Mouse (Mus musculus): ENCODE data around the gene Arhgap10.

Arhgap10 gene

DNA sequence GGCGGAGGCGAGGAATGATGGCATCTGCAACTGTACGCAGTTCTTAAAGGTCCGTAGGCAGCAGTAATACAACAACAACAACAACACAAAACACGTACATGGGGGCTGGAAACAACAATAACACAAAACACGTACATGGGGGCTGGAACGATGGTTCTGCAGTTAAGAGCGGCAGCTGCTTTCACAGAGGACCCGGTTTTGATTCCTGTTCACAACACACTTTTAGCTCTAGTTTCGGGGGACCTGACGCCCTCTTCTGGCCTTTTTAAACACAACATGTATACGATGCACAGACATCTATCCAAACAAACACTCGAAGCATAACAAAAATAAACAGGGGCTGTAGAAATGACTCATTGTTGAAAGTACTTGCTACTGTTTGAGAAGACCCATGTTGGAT lies 110.9 kb downstream of the Arhgap10 start:
- peak; percentile 49 for DNase-seq (ENCODE audit: low read depth, low spot score)

DNA sequence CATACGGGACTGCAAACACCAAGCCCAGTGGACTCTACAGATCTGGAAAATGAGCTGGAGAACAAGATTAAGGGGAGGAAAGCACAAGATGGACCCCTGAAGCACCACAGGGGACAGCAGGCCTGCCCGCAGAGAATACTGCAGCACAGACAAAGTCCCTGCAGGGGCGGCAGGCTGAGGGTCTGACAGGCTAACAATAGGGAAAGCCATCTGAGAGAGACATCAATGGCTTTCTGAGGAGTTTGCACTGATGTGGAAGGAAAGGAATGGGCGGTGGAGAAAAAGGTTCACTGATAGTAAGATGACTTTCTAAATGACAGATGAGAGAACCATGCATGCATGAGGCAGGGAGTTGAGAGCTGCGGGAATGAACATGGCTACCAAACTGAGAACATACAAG lies 111.3 kb downstream of the Arhgap10 start:
- DNase-seq (ENCODE audit: low read depth, low spot score), result no peak

DNA sequence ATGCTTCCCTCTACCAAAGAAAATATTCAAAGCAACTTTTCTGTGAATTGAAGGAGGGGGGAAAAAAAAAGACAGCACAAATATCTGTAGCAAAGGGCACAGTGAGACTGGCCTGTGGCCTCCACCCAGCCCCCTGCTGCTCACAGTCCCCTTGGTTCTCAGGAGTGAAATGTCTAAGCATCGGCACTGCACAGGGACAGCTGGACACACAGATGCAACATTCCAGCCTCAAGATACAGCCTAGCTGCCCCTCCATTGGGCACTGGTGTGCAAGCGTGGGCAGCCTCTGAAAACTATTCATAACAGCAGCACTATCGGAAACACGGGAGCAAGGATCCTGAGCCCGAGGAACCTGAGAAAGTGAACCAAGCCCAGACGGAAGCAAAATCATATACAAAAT lies 113.7 kb downstream of the Arhgap10 start:
- DNase-seq (ENCODE audit: low read depth, low spot score), result no peak

DNA sequence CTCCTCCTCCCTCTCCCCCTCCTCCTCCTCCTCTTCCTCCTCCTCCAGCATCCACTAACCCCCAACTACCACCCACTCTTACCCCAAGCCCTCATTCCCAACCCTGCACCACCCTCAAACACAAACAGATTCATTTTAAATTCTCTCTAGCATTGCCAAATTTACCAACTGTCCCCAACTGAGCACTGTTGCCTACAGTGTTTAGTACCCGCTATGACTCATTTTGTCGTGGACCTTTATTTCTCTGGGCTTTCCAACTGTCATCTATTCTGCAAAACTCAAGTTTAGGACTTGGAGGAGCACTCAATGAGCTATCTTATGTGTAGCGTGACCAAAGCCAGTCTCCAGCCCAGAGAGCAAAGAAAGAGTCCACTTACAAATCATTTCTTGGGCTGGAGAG lies 115.8 kb downstream of the Arhgap10 start:
- DNase-seq (ENCODE audit: low read depth, low spot score), result no peak

DNA sequence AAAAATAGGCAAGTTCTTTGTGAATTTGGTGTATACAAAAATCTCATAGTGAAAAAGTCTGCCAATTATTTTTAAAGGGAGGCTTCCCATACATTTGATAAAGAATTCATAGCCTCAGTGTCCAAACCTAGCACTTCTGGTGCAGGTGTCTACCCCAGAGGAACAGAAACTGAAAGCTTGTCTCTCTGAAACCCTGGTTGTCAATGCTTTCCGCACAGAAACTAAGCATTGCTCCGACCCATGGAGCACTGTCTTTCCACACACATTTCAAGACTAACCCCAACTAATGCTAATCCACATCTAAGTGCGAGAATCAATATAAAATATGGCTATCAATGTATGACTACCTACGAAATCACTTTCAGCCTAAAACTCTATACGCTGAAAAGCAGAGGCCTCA lies 116.6 kb downstream of the Arhgap10 start:
- no peak for DNase-seq (ENCODE audit: low read depth, low spot score)

DNA sequence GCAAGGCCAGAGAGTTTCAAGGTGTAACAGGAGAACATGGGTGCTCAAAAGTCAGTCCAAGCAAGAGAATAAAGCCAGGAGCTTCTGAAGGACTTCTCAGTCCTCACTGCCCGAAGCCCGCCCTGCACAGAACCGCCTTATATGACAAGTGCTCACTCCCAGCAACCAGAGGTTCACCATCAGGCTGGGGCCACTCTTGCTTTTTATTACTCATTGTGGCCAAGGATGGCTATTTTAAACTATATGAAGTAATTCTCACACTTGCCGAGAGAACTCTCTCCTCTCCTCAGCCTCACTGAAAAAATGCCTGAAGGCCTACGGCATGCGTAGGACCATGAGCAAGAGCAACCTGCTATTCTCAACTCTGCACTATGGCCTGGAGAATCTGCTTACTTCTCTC lies 133.7 kb downstream of the Arhgap10 start:
- DNase-seq (ENCODE audit: low read depth, low spot score), result no peak

DNA sequence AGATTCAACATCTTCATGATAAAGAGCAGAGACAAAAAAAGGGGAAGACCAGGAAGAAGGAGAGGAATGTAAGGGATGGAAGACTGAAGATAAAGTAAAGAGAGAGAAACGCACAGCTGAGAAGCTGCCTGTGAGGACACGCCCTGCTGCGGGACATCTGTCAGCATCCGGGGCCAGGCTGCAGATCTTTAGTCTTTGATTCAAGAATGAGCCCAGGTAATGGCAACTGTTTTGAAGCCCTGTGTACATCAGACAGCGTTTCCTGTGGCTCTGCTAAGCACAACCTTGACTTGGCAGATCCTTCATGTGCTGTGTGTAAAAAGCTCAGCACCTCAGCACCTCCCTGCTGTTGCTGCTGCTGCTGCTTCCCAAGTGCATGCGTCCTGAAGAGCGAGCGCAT lies 134.1 kb downstream of the Arhgap10 start:
- DNase-seq (ENCODE audit: low read depth, low spot score), result no peak

DNA sequence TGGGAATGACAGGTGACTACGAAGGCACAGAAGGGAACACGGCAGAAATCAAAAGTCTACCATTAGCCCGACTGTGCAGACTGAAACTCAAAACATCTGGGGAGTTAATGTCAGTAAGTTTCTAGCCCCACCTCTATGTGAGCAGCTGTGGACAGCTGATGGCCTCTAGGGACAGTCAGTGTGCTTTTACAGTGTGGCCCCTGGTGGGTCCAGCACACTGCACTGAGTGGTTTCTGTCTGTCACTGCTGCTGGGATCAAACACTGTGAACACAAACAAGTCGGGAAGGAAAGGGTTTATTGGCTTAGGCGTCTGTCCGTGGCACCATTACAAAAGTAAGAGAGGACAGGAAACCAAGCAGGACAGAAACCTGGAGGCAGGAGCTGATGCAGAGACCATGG lies 136.9 kb downstream of the Arhgap10 start:
- DNase-seq (ENCODE audit: low read depth, low spot score), result no peak

DNA sequence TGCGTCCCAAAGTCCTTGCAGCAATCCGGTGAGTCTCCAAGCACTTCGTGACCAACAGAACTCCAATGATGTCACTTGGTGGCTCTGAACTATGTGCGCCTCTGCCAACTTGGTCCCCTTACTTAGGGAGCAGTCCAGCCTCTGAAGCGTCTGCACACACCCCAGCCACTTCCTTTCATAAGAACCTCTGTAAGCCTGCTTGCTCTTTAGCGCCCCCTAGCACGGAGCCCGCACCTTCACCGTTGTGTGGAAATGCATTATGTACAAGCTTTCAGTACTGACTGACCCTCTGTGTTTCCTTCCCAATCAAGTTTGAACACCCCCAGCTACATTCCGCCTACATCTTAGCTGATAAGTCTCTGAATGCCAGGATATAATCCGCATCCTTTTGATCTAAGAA lies 138.5 kb downstream of the Arhgap10 start:
- DNase-seq (ENCODE audit: low read depth, low spot score), result peak; percentile 78

DNA sequence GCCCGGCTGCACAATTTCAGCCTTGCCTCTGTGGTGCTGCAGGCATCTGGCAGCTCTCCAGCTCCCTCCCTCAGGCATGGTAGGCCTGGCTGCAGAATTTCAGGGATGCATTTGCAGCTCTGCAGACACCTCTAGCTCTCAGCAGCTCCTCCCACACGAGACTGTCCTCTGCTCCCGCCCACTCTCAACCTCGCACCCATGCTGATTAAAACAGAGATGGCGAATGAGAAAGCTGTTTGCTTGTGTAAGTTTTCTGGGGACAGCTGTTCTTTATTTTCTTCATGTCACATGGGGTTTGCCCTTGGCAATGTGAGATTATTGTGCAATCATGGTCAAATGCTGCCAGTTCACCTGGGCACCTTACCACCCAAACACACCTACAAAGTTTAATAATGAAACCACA lies 141.3 kb downstream of the Arhgap10 start:
- DNase-seq (ENCODE audit: low read depth, low spot score), result no peak

DNA sequence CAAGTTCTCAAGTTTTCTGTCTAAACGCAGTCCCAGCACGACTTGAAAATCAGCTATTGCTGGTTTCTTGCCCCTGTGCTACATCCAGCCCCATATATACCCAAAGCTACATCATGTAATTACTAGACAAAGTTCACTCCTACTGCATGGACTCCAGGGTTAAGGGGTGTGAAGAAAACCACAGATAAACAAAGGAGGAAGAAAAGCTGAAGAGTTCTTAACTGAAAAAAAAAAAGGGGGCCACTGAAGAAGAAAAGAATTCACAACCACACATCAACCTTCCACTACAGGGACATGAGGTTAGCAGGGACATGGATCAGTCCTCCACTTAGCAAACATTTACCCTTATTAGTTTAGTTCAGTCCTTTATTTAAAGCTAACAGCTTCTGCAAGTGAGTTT lies 141.8 kb downstream of the Arhgap10 start:
- DNase-seq (ENCODE audit: low read depth, low spot score), result no peak

DNA sequence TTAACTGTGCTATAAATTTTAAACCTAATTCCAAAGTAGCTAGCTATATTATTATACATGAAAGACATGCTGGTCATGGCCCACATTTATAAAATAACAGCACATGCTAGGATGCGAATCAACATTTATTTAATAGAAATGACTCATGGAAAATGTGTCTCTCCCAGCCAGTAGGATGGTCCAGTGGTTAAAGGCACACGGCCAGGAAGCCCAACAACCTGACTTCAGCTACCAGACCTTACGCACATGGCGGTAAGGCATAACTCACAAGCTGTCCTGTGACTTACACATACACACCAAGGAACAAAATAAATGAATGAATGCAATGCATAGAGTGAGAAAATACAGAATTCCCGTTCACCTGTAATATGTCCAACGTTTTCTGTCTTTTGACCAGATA lies 146.7 kb downstream of the Arhgap10 start:
- no peak for DNase-seq (ENCODE audit: low read depth, low spot score)

DNA sequence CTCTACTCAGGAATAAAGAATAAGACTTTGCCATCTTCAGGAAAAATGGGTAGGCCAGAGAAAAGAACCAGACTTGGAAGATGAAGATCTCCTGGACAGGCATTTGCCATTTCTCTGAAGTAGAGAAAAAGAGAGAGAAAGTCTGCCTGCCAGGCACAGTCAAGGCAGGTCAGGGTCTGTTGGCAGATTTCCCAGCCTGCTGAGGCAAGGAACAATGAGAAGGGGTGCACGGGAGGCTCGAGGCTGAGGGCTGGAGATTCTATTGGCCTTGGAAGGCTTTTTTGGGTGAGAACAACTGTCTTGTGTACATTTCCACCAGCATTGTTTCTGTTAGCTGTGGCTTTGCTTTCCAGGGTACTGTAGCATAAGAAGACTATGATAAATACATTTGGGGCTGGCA lies 147.4 kb downstream of the Arhgap10 start:
- no peak for DNase-seq (ENCODE audit: low read depth, low spot score)

DNA sequence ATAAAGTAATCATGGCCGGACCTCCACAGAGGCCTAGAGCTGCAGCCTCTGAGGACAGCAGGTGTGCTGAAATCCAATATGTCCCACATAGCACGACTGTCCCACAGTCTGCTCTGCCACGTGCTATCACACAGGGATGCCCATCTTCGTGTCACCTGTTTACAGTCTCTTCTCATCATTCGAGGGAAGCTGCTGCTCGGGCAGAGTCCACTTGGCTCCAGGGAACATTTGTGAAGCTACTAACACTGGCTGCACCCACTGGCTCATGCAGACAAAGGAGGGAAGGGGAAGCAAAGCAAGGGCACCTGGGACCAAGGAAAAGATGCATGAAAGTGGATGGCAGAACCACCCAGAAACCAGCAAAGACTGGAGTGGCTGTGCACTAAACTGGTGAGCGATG lies 148.1 kb downstream of the Arhgap10 start:
- no peak for DNase-seq (ENCODE audit: low read depth, low spot score)

DNA sequence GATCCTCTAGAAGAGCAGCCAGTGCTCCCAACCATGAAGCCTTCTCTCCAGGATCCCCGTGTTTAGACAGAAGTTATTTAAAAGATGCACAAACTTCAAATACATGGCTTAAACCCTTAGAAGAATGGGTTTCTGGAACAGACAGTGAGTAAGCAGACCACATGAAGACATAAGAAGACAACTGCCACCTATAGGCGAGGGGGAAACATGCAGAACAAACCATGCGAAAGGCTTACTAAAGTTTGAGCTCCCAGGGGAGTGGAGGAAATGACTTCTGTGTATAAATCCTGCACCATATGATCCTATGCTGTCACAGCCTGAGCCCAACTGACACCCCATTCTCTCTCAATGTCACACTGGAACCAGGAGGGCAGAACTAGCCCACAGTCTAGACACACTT lies 150.7 kb downstream of the Arhgap10 start:
- DNase-seq (ENCODE audit: low read depth, low spot score), result peak; percentile 47

DNA sequence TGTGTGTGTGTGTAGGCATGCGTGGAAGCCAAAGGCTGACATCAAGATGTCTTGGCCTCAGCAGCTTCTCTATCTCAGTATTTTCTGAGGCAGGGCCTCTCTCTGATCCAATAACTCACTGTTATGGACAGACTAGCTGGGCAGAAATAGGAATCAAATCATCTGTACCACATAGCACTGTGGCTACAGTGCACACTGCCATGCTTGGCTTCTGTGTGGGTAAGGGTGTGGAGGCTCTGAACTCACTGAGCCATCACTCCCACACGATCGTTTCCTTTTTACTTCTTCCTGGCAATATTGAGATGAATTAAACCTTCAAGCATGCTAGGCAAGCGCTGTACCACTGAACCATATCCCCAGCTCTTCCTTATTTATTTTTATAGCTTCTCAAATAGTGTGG lies 151.3 kb downstream of the Arhgap10 start:
- DNase-seq (ENCODE audit: low read depth, low spot score), result no peak

DNA sequence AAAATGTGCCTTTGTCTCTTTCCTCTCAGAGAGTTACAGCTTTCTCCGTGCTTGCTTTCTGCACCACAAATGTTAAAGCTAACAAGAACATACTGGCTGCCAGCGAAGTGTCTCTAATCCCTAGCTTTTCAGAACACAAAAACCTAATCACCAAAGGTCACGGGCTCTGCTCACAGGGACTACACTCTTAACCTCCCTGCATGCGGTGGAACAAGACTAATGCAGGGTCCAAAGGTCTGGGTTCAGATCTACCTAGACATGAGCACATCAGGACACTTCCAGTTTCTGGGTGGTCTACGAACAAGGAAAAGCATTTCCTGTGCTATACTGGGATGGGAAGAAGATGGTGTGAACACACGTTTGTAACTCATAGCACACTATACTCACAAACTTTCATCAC lies 151.8 kb downstream of the Arhgap10 start:
- no peak for DNase-seq (ENCODE audit: low read depth, low spot score)

DNA sequence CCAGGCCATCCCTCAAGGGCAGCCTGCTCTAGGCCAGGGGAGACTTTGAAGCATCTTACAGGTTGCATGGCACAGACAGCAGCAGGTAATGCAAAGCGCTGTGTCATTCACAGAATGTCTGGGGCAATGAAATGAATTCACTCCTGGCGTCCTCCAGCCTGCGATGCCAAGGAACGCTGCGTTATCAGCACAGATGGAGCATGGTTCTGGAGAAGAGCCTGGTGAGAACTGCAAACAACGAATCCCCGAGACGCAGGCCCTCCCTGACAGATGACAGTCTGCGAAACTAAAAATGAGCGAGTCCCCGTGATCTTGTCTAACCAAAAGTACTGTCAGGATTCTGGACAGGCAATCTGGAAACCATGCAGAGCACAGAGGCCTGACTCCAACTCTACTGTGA lies 153.3 kb downstream of the Arhgap10 start:
- DNase-seq (ENCODE audit: low read depth, low spot score), result no peak

DNA sequence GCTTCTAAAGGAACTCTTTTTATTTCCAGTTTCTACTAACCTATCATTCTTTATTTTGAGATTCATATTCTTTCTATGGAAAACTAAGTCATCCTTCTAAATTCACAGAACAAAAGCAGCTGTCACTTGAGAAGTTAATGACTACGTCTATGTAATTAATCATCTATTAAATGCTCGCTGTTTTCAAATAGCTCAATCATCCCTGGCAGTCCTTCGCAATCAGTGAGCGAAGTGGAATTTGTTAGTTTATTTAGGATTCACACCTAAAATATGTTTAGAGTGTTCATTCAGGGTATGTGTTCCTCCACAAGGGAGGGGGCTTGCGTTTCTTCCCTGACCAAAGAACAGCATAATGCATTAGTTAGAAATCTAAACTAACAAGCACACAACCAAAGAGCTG lies 156.9 kb downstream of the Arhgap10 start:
- DNase-seq (ENCODE audit: low read depth, low spot score), result no peak

DNA sequence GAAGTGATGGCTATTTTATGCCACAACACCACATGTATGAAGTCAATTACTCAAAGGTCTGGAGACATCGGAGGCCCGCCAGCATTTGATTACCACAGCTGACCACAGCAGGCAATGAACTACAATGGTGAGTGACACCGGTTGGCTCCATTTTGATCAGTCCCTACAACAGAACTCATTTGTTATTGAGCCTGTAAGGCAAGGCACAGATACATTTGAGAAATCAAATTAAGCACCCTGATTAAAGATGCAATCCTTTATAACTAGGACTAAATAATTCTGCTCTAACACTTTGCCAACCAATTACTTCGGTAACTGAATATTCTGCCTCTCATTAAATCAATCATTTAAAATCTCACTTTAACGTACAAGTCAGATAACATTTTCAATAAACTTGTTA lies 157.3 kb downstream of the Arhgap10 start:
- no peak for DNase-seq (ENCODE audit: low read depth, low spot score)

DNA sequence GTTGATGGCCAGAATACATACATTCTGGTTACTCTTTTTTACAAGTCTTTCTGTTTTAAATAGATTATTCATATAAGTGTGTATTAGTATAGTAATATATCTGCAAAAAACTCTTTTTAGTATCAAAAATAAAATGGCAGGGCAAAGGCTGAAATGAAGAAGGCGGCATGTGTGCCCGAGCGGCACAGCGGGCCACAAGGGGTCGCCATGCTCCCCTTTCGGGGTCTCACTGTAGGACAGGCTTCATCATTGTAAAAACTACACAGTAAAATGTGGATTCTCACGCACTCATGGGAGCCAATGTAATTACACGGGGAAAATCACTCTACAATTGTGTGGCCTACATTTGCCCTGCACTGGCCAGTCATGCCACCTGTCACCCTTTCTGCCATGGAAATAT lies 160.6 kb downstream of the Arhgap10 start:
- DNase-seq (ENCODE audit: low read depth, low spot score), result no peak

DNA sequence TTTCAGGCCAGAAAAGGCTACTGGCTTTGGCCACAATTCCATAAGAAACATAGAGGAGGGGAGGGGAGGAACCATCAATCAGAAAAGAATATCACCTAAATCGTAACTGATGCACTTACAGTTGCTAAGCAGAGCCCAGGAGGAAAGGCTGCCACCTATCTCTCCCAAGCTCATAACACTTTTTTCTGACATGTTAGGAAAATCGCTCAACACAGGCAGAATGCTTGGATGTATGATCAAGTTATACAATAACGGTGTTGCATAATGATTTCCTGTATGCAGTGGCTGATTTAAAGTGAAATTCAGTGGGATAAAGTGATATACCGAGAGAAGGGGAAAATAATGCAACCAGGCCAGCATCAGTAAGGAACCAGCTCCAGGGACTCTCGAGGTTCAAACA lies 162.4 kb downstream of the Arhgap10 start:
- no peak for DNase-seq (ENCODE audit: low read depth, low spot score)

DNA sequence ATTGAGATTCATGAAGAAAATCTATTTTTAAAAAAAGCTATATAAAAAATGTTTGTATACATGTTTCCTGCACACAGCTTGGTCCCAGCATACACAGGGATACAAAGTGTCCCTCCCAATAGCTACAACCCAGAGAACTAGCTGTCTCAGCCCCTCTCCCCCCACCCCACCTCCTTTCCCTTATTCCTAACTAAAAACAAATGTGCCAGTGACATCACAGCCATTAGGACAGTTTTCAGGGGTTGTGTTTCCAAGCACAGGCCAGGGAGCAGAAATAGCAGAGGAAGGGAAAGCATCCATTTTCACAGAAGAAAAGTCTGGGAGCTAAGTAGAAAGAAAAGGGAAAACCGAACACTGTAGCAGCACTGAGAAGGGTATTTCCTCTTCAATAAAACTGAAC lies 163.6 kb downstream of the Arhgap10 start:
- DNase-seq (ENCODE audit: low read depth, low spot score), result no peak

DNA sequence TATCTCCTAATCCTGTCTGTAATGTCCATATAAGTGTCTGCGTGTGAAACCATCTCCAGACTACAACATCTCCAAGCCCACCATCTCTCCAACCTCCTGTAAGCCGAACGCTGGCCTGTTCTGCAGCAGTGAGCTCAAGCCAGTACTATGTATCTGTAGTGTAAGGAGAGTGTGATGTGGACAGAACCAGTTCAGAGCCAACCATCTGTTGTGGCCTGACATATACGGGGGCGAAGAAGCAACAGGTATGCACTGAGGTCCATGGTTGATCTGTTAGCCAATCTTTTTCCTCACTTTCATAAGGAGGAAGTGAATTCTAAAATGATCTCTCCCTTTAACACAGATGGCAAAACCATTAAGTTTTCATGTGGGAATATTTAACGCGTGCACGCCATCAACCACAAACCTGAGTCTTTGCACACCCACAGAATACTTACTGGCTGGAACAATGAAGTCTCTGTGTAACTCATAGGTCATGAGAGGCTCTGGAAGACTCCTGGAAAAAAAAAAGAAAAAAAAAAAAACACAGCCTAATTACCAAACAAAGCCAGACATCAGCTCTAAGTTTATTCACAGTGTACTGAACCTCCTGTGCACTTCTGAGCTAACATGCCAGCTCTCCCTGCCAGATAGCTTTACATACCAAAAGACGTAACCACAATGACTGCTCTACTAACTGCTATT lies 166.4 kb downstream of the Arhgap10 start:
- no peak for DNase-seq (ENCODE audit: low read depth, low spot score)
